Mouse (Mus musculus) urinary bladder, postnatal 25 days (tissue): ENCODE results near the gene Trpv6.

ENCODE experiments used
- DNase-seq: peaks from one replicate; pipeline ENCODE4 v3.0.0; 2022; ENCODE audit warnings: low spot score

Gene Trpv6

DNA sequence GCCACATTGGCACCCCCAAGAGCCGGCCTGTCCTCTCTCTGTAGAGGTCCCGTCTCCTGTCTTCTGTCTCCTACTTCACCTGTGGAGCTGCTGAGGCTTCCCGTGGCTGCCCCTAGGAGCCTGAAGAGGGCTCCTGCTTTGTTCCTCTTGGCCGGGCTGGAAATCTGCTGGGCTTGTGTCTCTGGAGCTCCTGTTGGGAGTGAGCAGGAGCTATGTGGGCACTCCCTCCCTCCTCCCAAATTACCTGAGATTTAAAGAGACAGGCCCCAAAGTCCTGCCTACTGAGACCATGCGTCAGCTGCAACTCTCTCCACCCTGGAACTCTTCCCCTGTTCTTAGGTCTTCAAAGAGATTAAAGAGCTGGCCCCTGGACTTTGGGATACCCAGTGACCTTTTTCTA is at the start of gene Trpv6:
TSS of gene Trpv6 (minus strand) at position 228 of the 400 bp plus-strand sequence.
- DNase-seq = no peak

DNA sequence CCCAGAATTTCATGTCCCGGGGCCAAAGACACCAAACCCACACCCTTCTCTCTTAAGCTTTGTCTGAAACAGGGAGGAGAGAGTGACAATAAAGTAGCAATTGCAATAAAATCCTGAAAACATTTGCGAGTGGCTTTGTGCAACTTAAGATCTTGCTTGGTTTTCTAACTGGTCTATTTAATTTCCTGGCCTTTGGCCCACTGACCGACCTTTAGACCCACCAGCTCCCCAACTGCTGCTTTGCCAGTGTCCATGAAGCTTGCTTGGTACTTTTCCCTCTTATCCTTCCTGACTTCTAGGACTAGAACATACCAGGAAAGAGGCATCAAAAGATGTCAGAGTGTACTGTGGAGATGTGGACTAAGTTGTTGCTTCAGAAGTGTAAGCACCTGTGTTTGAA is 49.4 kb upstream of the Trpv6 start:
- no peak for DNase-seq

DNA sequence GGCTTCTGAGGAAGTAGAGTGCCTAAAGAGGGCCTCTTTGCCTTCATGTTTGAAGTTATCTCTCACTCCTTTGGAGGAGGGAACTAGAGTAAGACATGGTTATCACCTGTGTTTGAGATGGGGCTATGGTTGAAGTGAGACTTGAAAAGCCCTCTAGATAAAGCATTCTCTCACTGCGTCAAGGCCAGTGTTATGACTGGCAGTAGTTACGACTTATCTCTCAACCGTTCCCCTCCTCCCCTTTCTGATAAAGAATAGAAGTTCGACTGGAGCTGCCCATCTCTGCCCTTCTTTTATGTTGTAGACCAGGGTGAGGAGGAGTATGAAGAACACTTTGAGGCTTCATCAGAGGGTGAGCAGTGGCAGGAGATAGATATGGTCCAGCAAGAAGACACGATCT is 48.7 kb upstream of the Trpv6 start:
- DNase-seq = no peak

DNA sequence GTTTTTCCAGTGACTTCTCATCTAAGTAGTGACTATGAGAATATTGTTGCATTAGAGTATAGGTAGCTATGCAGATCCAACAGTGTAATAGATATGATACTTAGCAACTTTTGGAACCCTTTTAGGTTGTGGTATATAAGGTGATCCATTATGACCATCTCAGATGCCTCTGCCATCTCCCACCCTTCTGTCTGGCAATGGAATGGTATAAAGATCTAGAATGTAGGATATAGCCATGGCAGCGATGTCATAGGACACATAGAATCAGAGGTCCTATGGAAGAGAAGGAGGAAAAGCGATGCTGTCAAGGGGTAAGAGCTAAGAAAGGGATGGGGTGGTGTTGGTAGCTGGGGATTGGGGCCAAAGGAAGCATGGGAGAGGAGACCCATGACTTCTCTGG is 47.9 kb upstream of the Trpv6 start, which contains the start of gene Llcfc1:
TSS of gene Llcfc1 (plus strand) at position 301 of the 400 bp plus-strand sequence.
- no peak for DNase-seq

DNA sequence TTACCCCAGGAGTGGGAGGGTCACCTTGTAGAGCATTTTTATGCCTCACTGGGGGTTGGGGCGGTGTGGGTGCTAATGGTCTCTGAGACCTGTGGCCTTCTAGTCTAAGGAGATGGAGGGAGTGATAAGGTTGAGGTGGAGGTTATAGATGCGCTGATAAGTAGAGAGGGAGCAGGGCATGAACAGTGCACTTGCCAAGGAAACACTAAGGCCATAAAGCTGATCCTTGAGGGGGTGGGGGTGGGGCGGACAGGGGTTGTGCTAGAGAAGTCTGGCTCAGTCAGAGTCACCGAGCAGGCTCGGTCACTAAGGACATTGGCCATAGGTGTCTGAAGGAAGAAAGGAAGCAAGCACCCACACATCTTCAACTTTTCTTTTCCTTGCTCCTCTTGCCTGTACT is 45.5 kb upstream of the Trpv6 start:
- DNase-seq = no peak

DNA sequence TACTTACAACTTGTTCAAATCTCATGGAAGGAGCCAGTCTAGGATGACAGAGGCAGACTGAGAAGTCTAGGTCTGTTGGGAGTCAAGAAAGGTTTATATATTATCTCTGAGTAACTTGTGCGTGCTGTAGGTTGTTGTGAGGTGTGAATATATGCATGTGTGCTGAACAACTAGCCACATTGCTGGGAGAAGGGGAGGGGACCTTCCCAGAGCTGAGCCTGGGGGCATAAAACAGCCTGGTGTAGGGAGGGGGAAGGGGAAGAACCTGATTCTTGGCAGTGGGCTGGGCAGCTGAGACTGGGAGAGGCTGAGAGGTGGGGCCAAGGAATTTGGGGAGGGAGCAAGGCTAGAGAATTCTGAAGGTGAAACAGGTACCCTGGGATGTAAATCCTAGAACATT is 44.5 kb upstream of the Trpv6 start, which contains the start of gene Trpv5:
TSS of gene Trpv5 (minus strand) at position 101 of the 400 bp plus-strand sequence.
- no peak for DNase-seq

DNA sequence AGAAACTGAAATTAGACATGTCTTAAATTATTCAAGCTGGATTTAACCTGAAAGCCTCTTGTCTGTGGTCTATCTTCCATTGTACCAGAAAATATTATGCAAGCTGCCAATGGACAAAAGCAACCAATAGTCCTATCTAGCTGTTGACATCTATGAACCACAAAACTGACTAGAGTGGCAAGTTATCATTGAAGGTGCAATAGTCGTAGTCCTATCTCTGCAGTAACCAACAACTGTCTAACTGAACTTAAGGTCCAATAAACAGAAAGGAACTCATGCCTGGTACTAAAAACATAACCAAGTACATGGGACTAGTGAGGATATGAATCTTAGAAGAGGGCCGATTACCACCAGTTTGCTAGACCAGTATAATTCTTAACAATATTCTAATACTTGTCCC is 40.3 kb upstream of the Trpv6 start:
- DNase-seq = no peak

DNA sequence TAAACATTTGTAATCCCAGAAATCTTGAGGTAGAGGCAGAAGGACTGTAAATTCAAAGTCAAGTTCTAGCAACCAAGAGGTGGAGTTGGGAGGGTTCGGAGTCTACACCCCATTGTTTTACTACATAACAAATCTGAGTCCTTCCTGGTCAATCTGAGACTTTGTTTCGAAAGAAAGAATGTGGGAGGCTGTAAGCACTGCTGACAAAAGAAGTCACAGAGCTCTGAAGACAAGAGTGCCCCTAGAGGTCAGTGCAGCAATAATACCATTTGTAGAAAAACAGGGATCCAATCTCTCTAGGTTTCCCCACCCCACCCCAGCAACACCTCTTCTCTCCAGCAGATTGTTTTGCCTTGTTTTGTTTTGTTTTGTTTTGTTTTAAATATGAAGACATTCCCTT is 26.1 kb upstream of the Trpv6 start:
- DNase-seq = no peak

DNA sequence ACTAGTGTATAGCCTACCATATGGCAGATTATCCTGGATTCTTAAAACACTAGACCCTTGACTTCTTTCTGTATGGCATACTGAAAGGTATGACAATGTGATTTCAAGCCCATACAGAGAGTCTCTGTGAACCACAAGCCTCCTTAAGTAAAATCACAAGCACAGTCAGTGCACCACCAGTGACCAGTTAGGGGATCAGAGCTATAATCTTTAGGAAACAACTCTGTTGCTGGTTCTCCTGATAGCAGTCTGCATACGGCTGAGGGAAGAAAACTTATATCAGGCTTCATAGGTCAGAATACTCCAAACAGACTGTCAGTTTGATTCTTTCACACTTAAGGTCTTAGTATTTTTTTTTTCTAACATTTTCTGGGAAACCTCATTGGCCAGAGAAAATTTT is 22.3 kb upstream of the Trpv6 start:
- DNase-seq = no peak

DNA sequence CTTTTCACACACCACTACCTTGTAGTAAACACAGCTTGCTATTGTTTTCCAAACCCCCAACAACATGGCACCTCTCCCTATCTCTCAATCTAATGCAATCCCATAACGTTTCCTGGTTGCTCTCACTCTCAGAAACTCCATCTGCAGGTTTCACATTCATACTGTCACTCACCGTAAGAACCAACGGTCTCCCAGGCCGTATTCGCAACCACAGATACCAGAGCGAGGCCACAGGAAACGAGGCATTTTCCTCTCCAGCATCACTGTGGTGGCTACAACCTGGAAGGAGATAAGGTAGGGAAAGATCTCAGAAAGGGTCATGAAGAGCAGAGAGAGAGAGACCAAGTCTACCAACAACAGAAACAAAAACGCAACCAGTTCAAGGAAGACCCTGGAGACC is 18.4 kb upstream of the Trpv6 start:
- no peak for DNase-seq

DNA sequence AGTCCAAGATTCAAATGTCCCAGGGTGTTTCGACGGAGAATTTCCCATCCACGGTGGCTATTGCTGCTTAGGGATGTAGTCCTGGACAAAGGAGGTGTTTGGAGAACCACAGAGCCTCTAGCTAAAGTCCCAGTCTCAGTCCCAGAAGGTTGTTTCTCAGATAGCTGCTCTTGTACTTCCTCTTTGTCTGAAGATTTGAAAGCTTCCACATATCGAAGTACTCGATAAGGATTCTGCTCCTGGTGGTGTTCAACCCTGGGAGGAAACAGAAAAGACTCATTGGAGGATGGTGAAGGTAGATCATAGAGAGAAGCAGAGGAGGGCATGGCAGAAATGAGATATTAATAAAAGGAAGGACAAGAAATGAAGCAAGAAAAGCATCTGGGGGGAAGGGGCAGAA is 17.0 kb upstream of the Trpv6 start:
- DNase-seq = no peak

DNA sequence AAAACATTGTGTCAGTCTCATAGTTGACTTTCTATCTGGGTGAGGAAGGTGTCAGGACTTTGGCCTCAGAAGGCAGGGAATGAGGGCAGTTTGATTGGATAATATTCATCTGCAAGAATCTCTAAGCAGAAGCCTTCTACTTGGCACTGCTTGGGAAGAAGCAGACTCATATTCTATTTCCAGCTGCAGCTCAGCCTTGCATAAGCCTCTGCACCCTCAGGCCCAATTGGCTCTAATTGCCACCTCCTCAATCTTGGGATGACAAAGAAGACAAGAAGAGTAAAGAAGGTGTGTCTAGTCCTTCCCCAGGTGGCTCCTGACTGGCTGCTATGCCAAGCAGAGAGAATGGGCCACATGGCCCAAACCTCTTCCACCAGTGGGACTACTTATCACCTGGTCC is 10.5 kb upstream of the Trpv6 start:
- DNase-seq = no peak

DNA sequence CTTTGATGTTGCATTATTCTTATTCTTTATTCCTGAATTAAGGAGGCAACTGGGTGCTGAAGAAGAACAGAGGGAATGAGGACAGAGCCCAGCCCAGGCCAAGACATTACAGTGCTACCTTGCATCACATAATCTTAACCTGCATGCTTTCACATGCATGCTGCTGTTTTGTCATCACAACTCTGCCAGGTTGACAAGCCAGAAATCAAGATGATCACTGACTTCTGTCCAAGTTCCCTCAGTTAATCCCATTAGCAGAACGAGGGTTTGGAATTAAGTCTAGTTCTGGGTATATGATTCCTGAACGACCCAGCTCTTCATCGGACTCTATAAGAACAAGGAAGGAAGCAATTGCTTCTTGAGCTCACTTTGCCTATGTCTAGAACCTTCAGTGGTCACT is 10.0 kb upstream of the Trpv6 start:
- DNase-seq = no peak

DNA sequence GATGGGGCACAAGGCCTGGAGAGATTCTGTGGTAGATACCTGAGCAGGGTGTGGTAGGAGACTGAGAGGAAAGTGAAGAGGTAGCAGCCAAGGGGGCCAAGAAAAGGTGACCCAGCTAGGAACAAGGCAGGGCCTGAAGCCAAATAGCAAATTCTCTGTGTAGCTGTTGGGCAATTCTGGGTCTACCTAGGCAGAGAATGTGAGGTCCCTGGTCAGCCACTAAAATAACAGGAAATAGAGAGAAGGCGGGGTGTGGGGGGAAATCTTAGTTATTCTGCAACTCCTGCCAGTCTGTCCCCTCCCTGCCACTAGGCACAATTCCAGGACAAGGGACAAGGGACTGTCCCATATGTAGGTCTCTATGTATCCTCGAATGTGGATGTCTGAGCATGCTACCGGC is 7.0 kb upstream of the Trpv6 start:
- no peak for DNase-seq

DNA sequence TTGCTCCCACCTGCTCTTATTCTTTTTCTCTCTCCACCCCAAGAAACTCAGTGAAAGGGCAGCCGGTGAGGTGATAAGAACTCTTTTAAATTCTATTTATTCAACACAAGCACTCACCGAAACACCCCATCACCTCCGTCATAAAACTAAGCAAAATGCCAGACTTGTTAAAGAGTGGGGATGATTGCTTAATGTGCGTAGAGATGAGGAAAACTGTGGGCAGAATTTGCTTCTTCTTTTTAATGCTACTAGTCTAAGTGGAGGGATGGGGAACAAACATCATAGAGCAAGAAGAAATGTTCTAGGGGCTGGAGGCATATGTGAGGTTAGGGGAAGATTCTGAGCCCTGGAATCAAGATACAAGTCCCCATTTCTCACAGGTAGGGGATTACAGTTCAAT is 6.6 kb upstream of the Trpv6 start:
- DNase-seq = no peak

DNA sequence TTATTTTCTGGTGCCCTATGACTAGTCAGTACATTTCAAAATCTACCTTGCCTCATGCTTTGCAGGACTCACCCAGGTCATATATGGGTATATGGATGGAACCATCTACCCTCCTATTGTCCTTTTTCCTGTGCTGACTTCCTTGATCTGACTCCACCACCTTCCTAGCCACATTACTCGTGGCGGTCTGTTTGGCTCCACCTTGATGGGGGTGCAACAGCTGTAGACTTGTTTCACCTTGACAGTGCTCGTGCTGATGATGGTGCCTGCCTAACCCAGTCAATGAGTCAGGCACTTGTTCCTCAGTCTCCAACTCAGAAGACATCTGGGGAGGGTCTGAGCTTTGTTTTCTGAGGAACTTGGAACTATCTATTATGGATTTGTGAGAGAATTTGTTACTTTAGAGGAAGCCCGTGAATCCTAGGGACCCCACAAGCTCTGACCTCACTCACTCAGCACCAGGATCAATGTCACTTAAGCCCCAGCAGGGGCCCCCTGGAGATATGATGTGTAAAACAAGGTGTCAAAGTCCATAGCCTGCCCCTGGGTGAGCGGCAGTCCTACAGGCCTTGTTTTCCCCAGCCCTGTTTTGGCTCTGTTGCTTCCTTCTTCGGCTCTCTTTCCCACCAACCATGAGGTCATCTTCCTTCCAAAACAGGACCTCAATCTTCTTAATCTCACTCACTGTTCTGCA is 5.1 kb upstream of the Trpv6 start:
- no peak for DNase-seq

DNA sequence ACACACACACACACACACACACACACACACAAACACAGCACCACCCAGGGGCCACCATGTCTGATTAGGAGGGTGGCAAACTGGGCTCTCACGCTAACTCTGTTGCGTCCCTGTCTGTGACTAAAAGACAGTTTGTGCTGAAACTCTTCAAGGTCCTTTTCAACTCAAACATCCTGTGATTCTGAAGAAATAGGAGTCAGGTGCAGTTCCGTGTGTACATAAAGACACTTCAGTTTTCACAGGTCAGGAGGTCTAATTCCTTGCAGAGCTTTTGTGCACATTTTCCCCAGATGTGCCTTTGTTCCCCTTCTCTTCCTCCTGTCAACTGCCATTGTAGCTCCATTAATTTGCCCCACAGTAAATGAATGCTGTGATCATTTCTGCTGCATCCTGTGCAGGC is 4.2 kb upstream of the Trpv6 start:
- no peak for DNase-seq

DNA sequence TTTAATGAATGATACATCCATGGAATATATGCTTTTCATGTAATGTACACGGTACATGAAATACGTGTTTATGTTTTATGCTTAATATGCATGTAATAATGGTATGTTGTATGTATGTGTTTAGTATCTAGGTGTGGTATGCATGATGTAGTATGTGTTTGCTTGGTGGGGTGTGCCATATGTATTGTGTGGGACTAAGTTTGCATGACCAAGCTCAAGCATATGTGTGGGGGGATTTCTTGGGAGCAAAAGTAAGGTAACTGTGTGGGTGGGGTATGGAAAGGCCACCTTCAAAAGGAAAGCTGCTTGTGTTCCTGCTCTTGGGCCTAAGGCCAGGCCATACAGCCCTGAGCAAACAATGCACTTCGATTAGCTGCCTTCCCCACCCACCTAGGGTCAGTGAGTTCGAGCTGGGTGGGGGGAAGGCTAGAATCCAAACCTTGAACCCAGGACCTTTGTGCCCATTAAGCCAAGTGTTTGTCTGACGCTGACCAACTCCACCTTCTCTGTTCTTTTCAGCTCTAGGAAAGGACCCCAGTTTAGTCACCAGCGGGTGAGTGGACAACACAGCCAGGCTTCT is 1.8 kb upstream of the Trpv6 start:
- DNase-seq = no peak

DNA sequence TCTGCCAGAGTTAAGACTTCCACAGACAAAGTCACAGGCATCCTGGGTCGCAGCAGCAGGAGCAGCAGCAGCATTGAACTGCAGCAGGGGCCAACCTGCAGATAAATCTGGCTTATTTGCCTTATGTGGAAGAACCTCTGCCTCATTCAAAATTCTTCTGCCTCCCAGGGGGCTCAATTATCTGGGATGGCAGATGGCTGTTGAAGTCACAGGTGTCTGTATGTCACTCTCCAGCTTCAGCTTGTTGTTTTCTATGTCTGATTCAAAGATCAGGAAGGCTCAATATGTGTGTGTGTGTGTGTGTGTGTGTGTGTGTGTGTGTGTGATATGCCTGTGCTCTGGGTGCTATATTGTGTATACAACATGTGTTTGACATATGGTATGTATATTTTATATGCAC is 1.2 kb upstream of the Trpv6 start:
- DNase-seq = no peak

DNA sequence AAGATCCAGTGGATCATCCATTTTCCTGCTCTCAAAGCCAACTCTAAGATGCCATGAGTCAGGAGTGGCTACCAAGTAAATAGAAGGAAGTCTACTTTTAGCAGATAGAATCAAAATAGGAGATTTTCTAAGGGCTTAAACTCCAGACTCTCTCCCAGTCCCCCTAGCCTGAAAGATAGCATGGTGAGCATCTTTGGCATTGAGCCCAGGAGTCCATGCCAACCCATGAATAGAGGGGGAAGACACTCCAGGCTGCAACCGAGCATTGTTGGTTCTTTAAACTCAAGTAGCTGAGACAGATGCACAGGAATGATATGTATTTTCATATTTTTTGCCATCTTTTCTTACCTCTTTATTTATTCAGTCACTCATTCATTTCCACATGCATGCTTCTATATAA is 994 bp downstream of the Trpv6 start:
- DNase-seq = no peak

DNA sequence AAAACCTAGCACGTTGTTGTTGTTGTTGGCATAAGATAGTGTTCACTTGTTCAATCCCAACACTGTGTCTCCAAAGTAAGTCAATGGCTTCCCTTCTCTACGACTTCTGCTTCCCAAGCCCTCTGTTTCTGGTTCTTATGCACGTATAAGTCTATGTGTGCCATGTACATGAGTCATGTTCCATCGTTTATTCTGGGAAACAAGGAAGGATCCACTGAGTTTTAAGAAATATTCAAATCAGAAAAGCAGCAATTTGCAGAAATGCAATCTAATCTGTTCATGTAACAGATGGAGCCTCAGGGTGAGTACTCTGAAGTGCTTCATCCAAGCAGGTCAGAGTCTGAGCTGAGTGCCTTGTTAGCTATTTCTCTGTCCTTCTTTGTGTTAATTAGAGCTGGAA is 4.7 kb downstream of the Trpv6 start:
- DNase-seq = no peak

DNA sequence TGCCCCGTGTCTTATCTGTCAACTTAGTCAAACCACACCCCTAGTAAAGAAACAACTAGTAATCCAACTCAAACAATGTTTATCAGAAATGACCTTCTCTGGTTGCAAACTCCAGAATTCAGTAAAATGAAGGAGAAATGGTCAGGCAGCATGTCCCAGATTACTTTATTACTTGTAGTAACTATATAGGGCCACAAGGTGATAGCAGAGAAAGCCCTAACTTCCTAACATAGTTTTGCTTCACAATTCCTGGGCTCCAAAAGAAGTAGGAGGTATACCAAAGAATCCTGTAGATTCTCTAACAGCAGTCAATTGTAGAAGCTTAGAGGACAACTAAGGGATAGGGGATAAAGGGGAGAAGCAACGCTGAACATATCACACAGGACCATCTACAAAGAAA is 5.4 kb downstream of the Trpv6 start:
- DNase-seq = no peak

DNA sequence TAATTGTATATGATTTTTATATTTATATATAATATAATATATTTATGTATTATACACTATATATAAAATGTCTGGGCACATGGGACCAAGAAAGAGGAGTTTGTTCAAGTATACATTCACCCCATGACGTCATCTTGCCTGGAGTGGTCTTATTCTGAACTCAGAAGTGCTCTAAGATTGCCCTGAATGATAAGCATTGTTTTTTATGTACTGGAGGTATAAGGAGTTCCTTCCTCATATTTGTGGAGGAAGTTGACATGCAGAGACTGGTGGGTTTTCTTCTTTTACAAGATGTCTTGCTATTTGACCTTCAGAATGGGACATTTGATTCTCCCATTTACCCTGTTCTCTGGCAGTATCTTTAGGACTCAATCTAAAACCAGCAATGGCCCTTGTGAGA is 8.0 kb downstream of the Trpv6 start:
- DNase-seq = no peak

DNA sequence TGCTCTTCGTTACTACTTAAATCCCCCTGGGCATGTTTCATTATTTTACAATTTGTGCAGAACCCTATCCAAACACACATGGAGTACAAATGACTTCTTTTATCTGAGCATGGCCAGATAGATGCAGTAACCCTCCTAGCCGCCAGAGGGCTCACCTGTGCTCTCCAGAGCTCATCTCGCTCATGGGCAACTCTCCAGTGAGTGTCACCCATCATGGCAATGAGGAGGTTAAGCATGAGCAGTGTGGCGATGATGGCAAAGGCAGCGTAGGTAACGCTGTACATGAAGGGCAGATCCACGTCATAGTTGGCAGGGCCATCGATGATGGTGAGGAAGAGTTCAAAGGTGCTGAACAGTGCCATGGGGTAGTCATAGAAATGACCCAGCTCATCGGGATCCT is 13.5 kb downstream of the Trpv6 start:
- DNase-seq = no peak
